Mouse (Mus musculus) mature B cell (primary cell): ENCODE measurements around the gene Gm8994.

ENCODE experiments used
- in situ Hi-C: fragments of 300-500 bp; cut with MboI; formaldehyde crosslinking; loops from 2 replicates; pipeline ENCODE4 v1.14.3; 2019

Gm8994 gene

DNA sequence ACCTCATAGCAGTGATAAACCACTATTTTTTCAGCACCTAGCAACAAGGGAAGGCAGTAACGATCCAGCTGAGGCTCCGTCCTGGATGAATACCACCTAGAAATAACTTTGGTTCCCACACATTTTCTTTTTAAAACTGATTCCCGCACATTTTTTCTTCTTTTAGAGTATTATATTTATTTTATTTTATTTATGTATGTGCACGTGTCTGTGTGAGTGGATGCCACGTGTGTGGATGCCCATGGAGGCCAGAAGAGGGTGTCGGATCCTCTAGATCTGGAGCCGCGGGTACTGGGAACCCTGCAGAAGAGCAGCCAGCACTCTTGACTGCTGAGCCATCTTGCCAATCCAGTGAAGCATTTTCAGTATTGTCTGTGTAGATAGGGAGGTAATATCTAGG is 36.0 kb downstream of the Gm8994 start:
- in situ Hi-C loops, result no loop called here

DNA sequence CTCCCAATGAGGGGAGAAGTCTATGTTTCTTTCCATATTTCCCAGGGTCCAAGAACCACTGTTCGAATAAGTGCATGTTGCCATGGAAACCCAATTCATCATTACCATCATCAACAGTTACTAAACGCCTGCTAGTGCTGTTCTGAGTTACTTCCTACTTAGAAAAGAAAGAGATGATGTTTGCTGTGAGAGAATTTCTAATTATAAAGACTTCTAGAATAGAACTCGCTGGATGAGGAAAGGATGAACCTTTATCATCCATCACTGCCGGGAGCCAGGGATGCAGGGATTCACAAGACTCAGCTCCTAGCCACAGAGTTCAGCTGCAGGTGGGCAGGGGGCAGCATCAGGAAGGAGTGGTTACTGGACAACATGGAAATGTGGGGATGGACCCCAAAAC is 36.7 kb downstream of the Gm8994 start:
- in situ Hi-C loops, result no loop called here

- in situ Hi-C loops, result no loop called here
These were observed 37.2 kb downstream of the Gm8994 start for GRCm38 (mm10) chr6:136364430-136365098.

DNA sequence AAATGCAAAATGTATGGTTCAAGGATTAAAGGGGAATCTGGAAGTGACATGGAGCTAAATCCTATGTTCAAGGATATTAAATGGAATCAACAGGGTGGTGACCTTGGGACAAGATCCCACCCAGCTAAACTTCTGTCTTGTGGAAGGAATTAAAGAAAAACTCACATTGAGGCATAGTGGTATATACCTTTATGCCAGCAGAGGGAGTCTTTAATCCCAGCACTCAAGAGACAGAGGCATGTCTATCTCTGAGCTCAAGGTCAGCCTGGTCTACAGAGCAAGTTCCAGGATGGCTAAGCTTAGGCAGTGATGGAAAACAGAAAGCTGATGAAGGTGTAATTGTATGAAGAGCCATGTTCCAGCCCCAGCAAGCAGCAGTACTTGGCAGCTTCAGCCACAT is 48.8 kb downstream of the Gm8994 start:
- in situ Hi-C loops, result no loop called here
